Mouse (Mus musculus): ENCODE results near the gene Tmem232.

DNA sequence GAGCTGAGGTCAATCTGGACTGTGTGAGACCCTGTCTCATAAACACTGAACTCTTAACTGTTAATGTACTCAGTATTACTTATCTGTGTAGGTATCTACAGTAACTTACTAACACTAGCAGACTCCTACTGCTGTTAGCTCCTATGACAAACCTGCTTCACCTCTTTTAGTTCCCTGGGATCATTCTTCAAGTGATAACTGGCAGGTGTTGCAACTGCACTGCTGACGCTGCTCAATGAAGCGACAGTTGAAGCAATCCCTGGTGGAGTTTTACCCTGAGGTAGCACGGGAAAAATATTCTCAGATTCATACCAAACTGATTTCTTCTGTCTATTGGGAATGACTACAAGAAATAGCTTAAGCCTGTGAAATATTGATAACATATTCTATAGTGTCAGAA lies 46.3 kb upstream of the Tmem232 start:
- TF ChIP-seq CTCF (IDR thresholded peaks at IDR 0.05; ENCODE audit: low read depth) = no peak
- TF ChIP-seq EP300 (IDR thresholded peaks at IDR 0.05; ENCODE audit: low read depth) = no peak

All from heart, postnatal 0 days (tissue).